ENCODE assay signal across 28 mouse cellular contexts in genomic region chr3:88078204-88078603, GRCm38 (mm10). TPM values are rescaled to one million over a fixed set of nuclear protein-coding genes. Genes with fewer than 3 reads are reported as not detected.
"Had no signal": no experiment of that assay in that cellular context is flagged by ENCODE, and none has a peak within 500 bp of the region (broad histone marks: within the 10 kb centered on the region; RNA-seq: fewer than 3 reads in every experiment).

Ttc24 (minus strand) TSS chr3:88078304.

- H3K9me3 ChIP-seq: liver, embryonic 15.5 days; lung, embryonic 15.5 days; megakaryocyte, embryonic 14.5 days; midbrain, embryonic 13.5 days had no signal

- DNase-seq: kidney, adult 2 months; kidney, postnatal 25 days; layer of hippocampus, adult 9-11 months; lung, adult 18-20 months; lung, postnatal 10 days; lung, postnatal 36 days; right cerebral cortex, postnatal 14 days; right cerebral cortex, postnatal 4 days; thymus, adult 18-20 months; thymus, postnatal 36 days had no signal

- H3K27ac ChIP-seq: kidney, postnatal 0 days; layer of hippocampus, adult 2 months; liver, embryonic 15.5 days; lung, embryonic 15.5 days; midbrain, embryonic 13.5 days; stomach, postnatal 0 days had no signal

- ATAC-seq: intestine, postnatal 0 days; midbrain, embryonic 13.5 days had no signal

- H3K4me2 ChIP-seq: liver, embryonic 15.5 days; lung, embryonic 15.5 days; midbrain, embryonic 13.5 days had no signal

- H3K27me3 ChIP-seq: lung, embryonic 15.5 days had no signal

- H3K36me3 ChIP-seq: liver, embryonic 15.5 days; lung, embryonic 15.5 days; midbrain, embryonic 13.5 days had no signal

- H3K9ac ChIP-seq: liver, embryonic 15.5 days; lung, embryonic 15.5 days; midbrain, embryonic 13.5 days had no signal

- H3K4me3 ChIP-seq: layer of hippocampus, adult 2 months; liver, embryonic 15.5 days; lung, embryonic 15.5 days; megakaryocyte, embryonic 14.5 days; midbrain, embryonic 13.5 days had no signal

RNA-seq across cellular contexts. Expression of gene Ttc24, which starts in this region (rescaled TPM):
- polyA plus RNA-seq: intestine, postnatal 0 days; kidney, adult 2 months; kidney, embryonic 14.5 days; kidney, postnatal 0 days; large intestine, adult 2 months; limb, embryonic 11.5 days; limb, embryonic 14.5 days; liver, adult 2 months; liver, embryonic 15.5 days; lung, embryonic 15.5 days; midbrain, embryonic 13.5 days; midbrain, postnatal 0 days; neural tube, embryonic 11.5 days; neural tube, embryonic 14.5 days; stomach, embryonic 14.5 days; stomach, postnatal 0 days; urinary bladder, adult 2 months had no signal
